Mouse (Mus musculus): ENCODE data around the gene Rcor2.

Gene Rcor2

GRCm38 (mm10) chr19:7291958-7292709, 25.0 kb downstream of the Rcor2 start:
- DNase-seq (ENCODE audit: low spot score in 2 of 2) = no peak

GRCm38 (mm10) chr19:7294098-7294876, 27.2 kb downstream of the Rcor2 start:
- no peak for DNase-seq (ENCODE audit: low spot score in 2 of 2)

- DNase-seq (ENCODE audit: low spot score in 2 of 2) = no peak
These were observed 28.0 kb downstream of the Rcor2 start for GRCm38 (mm10) chr19:7295071-7295658.

- no peak for DNase-seq (ENCODE audit: low spot score in 2 of 2)
These were observed 28.8 kb downstream of the Rcor2 start for GRCm38 (mm10) chr19:7295959-7296358.

- no peak for DNase-seq (ENCODE audit: low spot score in 2 of 2)
These were observed 31.9 kb downstream of the Rcor2 start for GRCm38 (mm10) chr19:7299052-7299451.

- DNase-seq (ENCODE audit: low spot score in 2 of 2) = no peak
These were observed 33.0 kb downstream of the Rcor2 start for GRCm38 (mm10) chr19:7300078-7300477.

- DNase-seq (ENCODE audit: low spot score in 2 of 2) = no peak
These were observed 34.7 kb downstream of the Rcor2 start for GRCm38 (mm10) chr19:7301647-7302492.

- DNase-seq (ENCODE audit: low spot score in 2 of 2) = no peak
These were observed 35.3 kb downstream of the Rcor2 start for GRCm38 (mm10) chr19:7302493-7302797.

- no peak for DNase-seq (ENCODE audit: low spot score in 2 of 2)
These were observed 36.7 kb downstream of the Rcor2 start for GRCm38 (mm10) chr19:7303796-7304195.

- DNase-seq (ENCODE audit: low spot score in 2 of 2) = no peak
These were observed 37.7 kb downstream of the Rcor2 start for GRCm38 (mm10) chr19:7304801-7305200.

- no peak for DNase-seq (ENCODE audit: low spot score in 2 of 2)
These were observed 38.5 kb downstream of the Rcor2 start for GRCm38 (mm10) chr19:7305380-7306310.

- DNase-seq (ENCODE audit: low spot score in 2 of 2) = no peak
These were observed 39.8 kb downstream of the Rcor2 start for GRCm38 (mm10) chr19:7306968-7307367.

GRCm38 (mm10) chr19:7307995-7308770, 41.1 kb downstream of the Rcor2 start:
- no peak for DNase-seq (ENCODE audit: low spot score in 2 of 2)

GRCm38 (mm10) chr19:7309738-7310330, 42.7 kb downstream of the Rcor2 start:
- DNase-seq (ENCODE audit: low spot score in 2 of 2) = no peak

GRCm38 (mm10) chr19:7310704-7311103, 43.6 kb downstream of the Rcor2 start:
- peak in 1 of 2 experiments; percentile 32 for DNase-seq (ENCODE audit: low spot score in 2 of 2)

- DNase-seq (ENCODE audit: low spot score in 2 of 2) = peak in 1 of 2 experiments; percentile 22
These were observed 44.2 kb downstream of the Rcor2 start for GRCm38 (mm10) chr19:7311306-7311705.

GRCm38 (mm10) chr19:7313660-7314059, 46.5 kb downstream of the Rcor2 start:
- DNase-seq (ENCODE audit: low spot score in 2 of 2) = no peak

GRCm38 (mm10) chr19:7314976-7315586, 48.0 kb downstream of the Rcor2 start:
- peak in 1 of 2 experiments; percentile 52 for DNase-seq (ENCODE audit: low spot score in 2 of 2)

GRCm38 (mm10) chr19:7315587-7315984, 48.5 kb downstream of the Rcor2 start:
- no peak for DNase-seq (ENCODE audit: low spot score in 2 of 2)
